Mouse (Mus musculus) kidney, adult 2 months (tissue): ENCODE measurements around the gene Sgcd. TPM values are rescaled to one million over a fixed set of nuclear protein-coding genes. Genes with fewer than 3 reads are reported as not detected.
A peak's percentile ranks its signal among the peaks of the same experiment; 100 is the strongest.

Experiments
- DNase-seq: peaks from one replicate; pipeline ENCODE4 v3.0.0; 2021
- H3K27ac ChIP-seq: fragments of 200-500 bp; 2 replicates; pipeline ENCODE4 v1.5.1; 2012; ENCODE audit warnings: low read depth, low read length, control low read depth, inconsistent platforms; ENCODE audit not compliant: insufficient read depth
- H3K27me3 ChIP-seq: fragments of 200-500 bp; replicated peaks from 2 replicates; pipeline ENCODE4 v1.6.1; 2012; ENCODE audit warnings: mild to moderate bottlenecking, moderate library complexity, low read length, inconsistent platforms; ENCODE audit not compliant: control insufficient read depth, insufficient read depth
- H3K36me3 ChIP-seq: fragments of 200-500 bp; 2 replicates; pipeline ENCODE4 v1.6.1; 2012; ENCODE audit warnings: mild to moderate bottlenecking, moderate library complexity, low read length, inconsistent platforms; ENCODE audit not compliant: control insufficient read depth, insufficient read depth
- H3K4me1 ChIP-seq: fragments of 200-500 bp; 2 replicates; pipeline ENCODE4 v1.6.1; 2011; ENCODE audit warnings: low read length; ENCODE audit not compliant: control insufficient read depth, insufficient read depth
- H3K4me3 ChIP-seq: fragments of 200-500 bp; 2 replicates; pipeline ENCODE4 v1.5.1; 2011; ENCODE audit warnings: mild to moderate bottlenecking, low read depth, low read length, control low read depth; ENCODE audit not compliant: insufficient read depth
- CTCF ChIP-seq: fragments of 200-500 bp; conservative IDR thresholded peaks from 2 replicates; pipeline ENCODE4 v1.5.1; 2011; ENCODE audit warnings: low read depth, mild to moderate bottlenecking, control low read depth, low read length, moderate library complexity, mixed read lengths; ENCODE audit not compliant: insufficient read depth, insufficient read length
- POLR2A ChIP-seq: fragments of 200-500 bp; IDR thresholded peaks from one replicate; pipeline ENCODE4 v1.6.1; 2011; ENCODE audit warnings: low read depth, low read length, control low read depth
- WGBS: fragments of 180-500 bp; shearing (Covaris S2); methylation state at CpG from one replicate; pipeline ENCODE4 v1.1.7; 2018; 5-methylcytosine and 5-hydroxymethylcytosine counted together
- polyA plus RNA-seq: library from polyadenylated mRNA; depleted of rRNA; stranded (reverse); fragments of >200 nt; gene quantifications from 2 replicates; pipeline ENCODE4 v1.2.3, GENCODE M21; 2012

Sgcd gene
- polyA plus RNA-seq, 1 experiment = 0.74 TPM

GRCm38 (mm10) chr11:46868594-46868993 lies 1120.2 kb downstream of the Sgcd start:
- Histone ChIP-seq H3K27ac (no peak overlapping the region), H3K27me3 (no peaks in the 10 kb centered on the region), H3K36me3 (no peaks in the 10 kb centered on the region), H3K4me3 (no peak overlapping the region), H3K4me1 (no peaks in the 10 kb centered on the region)
- no peak for DNase-seq
- WGBS = 79% methylated on average over 7 of the region's 7 CpGs
- TF ChIP-seq CTCF = no peak
- no peak for TF ChIP-seq POLR2A

- WGBS = 81% methylated on average over 1 of the region's 1 CpGs
- peak; percentile 60 for TF ChIP-seq CTCF
- no peak for TF ChIP-seq POLR2A
- no peak overlapping the region for H3K27ac ChIP-seq
- no peaks in the 10 kb centered on the region; the same call in 1 of the 2 replicates for H3K27me3 ChIP-seq
- DNase-seq = no peak
- H3K36me3 ChIP-seq = no peaks in the 10 kb centered on the region
- H3K4me3 ChIP-seq = no peak overlapping the region
- no peaks in the 10 kb centered on the region for H3K4me1 ChIP-seq
Measured at GRCm38 (mm10) chr11:46864809-46865208, 1124.0 kb downstream of the Sgcd start.

DNA sequence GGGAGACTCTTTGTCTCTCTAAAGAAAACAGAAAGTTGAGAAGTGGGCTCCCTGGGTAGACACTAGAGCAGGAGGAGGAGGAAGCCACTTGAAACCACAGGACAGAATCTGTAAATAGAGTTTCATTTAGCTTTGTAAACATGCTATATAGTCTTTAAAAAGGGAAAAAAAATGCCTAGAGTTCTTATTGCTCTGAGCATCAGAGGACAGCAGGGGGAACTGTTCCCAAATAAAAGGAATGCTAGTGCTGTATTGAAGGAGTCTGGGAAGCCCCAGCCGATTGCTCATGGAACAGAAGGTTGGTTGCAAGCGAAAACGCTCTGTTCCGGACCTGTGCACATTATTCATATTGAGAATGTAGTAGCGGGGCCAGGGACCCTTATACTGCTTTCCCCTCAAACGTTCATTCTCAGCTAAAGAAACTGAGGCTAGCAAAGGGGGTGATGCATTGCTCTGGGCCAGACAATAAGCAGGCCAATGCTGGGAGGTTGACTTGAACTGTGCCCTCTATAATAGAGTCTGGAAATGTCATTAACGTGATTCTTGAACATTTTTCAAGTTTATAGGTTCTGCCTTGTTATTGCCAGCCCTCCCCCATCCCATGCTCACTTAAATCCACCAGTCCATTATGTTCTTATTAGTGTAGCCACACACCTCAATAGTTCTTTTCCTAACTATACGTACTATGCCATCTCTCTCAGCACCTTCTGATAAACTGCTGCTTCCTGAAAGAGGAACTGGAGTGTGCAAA lies 1140.4 kb downstream of the Sgcd start:
- H3K4me1 ChIP-seq = no peaks in the 10 kb centered on the region
- 33% methylated on average over 8 of the region's 8 CpGs for WGBS
- no peak overlapping the region for H3K27ac ChIP-seq
- no peaks in the 10 kb centered on the region for H3K36me3 ChIP-seq
- no peak for TF ChIP-seq CTCF
- no peak for TF ChIP-seq POLR2A
- no peak overlapping the region for H3K4me3 ChIP-seq
- no peaks in the 10 kb centered on the region; the same call in 1 of the 2 replicates for H3K27me3 ChIP-seq
- DNase-seq = peak; percentile 5

DNA sequence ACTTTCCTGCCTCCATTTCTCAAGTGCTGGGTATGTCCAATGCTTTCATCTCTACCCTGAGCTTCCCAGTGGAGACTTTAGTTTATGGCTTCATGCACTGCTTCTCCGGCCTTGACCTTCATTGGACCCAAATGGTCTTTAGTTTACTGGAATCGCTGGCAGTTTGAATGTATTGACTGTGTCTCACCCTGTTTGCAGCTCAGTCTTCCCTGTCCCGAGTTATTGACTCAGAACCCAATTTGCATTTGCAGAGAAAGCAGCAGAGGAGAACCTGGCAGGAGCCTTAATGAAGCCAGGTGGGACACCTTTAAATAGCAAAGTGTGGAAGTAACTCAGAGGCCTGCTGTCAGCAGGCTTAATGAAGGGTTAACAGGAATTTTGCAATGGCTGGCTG lies 1140.9 kb downstream of the Sgcd start:
- no peaks in the 10 kb centered on the region for H3K4me1 ChIP-seq
- no peaks in the 10 kb centered on the region for H3K36me3 ChIP-seq
- peak overlapping the region; percentile 18; the same call in 1 of the 2 replicates for H3K27ac ChIP-seq
- TF ChIP-seq POLR2A (no peak), CTCF (no peak)
- no peaks in the 10 kb centered on the region; the same call in 1 of the 2 replicates for H3K27me3 ChIP-seq
- H3K4me3 ChIP-seq = no peak overlapping the region
- DNase-seq = peak; percentile 2
- WGBS = 40% methylated on average over 3 of the region's 3 CpGs

- no peak for TF ChIP-seq CTCF
- TF ChIP-seq POLR2A = no peak
- DNase-seq = peak; percentile 61
- no peaks in the 10 kb centered on the region; the same call in 1 of the 2 replicates for H3K27me3 ChIP-seq
- WGBS = 52% methylated on average over 1 of the region's 1 CpGs
- H3K4me3 ChIP-seq = no peak overlapping the region
- no peaks in the 10 kb centered on the region for H3K36me3 ChIP-seq
- H3K27ac ChIP-seq = no peak overlapping the region
- H3K4me1 ChIP-seq = no peaks in the 10 kb centered on the region
Measured at GRCm38 (mm10) chr11:46846661-46847060, 1142.1 kb downstream of the Sgcd start.
